Mouse (Mus musculus) left cerebral cortex, postnatal 14 days (tissue): ENCODE data around the gene Ric8a. TPM values are rescaled to one million over a fixed set of nuclear protein-coding genes. Genes with fewer than 3 reads are reported as not detected.
A peak's percentile ranks its signal among the peaks of the same experiment; 100 is the strongest.

ENCODE experiments used
- DNase-seq, 2 experiments: peaks; one replicate each; pipeline ENCODE4 v3.0.0; 2021 to 2022; ENCODE audit warnings: low spot score in 2 of 2, mixed read lengths in 1 of 2
- intact Hi-C: fragments of 180-260 bp; cut with DNase I; formaldehyde crosslinking; loops from one replicate; pipeline ENCODE4 v1.15.1; 2025
- long read RNA-seq, 2 experiments: library from polyadenylated mRNA; stranded (forward); transcript quantifications; one replicate each; pipeline ENCODE4 v2.0.0; 2021
- total RNA-seq, 2 experiments: library from RNA; stranded (reverse); gene quantifications; 2 replicates each; pipeline ENCODE4 v1.2.3; 2021

The Ric8a gene
- 10 to 100 TPM; 77.1 to 81.7 TPM for total RNA-seq
- long read RNA-seq, experiment 1, transcript Ric8a-201 (10 exons, 3,406 nt), result major isoform, 94 of 129 reads
- long read RNA-seq, experiment 1, partial matches to known transcripts, result 11 of 129 reads
- long read RNA-seq, experiment 1, other reads (novel, unspliced or antisense), result 16 of 129 reads
- long read RNA-seq, experiment 2, transcript Ric8a-201 (10 exons, 3,406 nt), result major isoform, 90 of 125 reads
- long read RNA-seq, experiment 2, transcript Ric8a-202 (8 exons, 2,272 nt), result minor isoform, 7 of 125 reads
- long read RNA-seq, experiment 2, partial matches to known transcripts, result 21 of 125 reads
- long read RNA-seq, experiment 2, other reads (novel, unspliced or antisense), result 6 of 125 reads

DNA sequence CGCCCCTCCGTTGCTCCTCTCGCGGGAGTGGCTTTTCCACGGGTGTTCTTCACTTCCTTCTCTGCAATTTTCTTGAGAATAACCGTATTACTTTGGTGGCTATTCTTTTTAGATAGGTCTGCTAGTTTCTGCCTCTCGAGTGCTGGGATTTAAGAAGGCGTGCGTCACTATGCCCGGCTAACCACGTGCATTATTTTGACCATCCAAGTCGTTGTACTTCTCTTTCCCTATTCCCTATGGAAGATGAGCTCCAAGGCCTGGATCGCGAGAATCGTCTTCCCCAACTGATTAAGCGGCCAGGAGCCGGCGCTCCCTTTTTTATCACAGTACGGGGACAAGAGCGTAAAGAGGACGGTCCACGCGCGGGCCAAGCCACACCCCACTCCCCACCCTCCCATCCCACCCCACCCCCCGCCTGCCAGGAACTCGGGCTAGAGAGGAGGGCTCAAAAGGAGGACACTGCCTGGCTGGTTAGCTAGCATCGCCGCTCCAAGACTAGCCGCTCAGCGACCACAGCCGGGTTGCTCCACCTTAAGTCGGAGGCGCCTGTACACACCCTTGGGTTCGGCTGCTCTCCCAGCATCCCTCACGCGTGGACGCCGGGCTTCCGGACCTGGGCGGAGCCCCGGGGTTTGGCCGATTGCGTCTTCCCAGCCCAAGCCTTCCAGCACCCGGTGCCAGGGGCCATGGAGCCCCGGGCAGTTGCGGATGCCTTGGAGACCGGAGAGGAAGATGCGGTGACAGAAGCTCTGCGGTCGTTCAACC lies at the start of gene Ric8a:
Gene Ric8a, plus strand, starts transcription at position 173 of the 765 bp plus-strand sequence.
- DNase-seq, result peak; percentile 78 to 86
- intact Hi-C loops, result loop anchor here (1.0 kb wide), 1 partner anchor 25 kb away; the partner anchor contains the start of gene Sirt3

DNA sequence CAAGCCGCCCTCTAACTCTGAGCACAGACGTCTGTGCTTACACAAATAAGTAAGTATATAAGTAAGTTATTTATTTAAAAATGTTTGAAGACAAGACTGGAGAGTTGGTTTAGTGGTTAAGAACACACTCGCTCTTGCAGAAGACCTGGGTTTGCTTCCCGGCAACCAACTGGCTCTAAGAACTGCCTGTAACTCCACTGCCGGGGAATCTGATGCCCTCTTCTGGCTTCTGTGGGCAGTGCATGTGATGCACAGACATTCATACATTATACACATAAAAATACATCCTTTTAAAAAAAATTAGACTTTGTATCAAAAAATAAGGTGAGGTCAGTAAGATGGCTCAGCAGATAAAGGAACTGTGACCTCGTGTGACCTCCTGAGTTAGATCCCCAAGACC lies 46.3 kb upstream of the Ric8a start:
- no peak for DNase-seq
- intact Hi-C loops, result no loop called here

GRCm38 (mm10) chr7:140811714-140812113 lies 45.0 kb upstream of the Ric8a start:
- intact Hi-C loops, result no loop called here
- DNase-seq, result peak; percentile 27 to 57

GRCm38 (mm10) chr7:140812850-140813249 lies 43.9 kb upstream of the Ric8a start:
- intact Hi-C loops, result no loop called here
- no peak for DNase-seq

DNA sequence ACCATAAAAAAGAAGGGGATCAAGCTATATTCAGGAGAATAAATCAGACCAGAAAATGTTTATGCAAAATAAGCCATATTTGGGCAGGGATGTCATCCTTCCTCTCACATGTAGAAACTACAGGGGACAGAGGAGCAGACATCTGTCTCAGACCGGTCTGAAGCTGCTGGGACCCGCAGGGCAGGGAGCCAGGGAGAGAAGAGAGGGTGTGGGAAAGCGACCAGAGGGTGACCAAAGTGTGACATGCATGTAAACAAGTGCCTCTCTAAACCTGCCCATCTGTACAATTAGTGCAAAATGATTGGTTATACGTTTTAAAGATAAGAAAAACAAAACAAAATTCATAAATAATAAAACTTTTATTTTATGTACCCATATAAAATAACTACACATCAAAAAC lies 36.6 kb upstream of the Ric8a start:
- no peak for DNase-seq
- intact Hi-C loops, result no loop called here

GRCm38 (mm10) chr7:140821305-140821652 lies 35.5 kb upstream of the Ric8a start:
- intact Hi-C loops, result no loop called here

DNA sequence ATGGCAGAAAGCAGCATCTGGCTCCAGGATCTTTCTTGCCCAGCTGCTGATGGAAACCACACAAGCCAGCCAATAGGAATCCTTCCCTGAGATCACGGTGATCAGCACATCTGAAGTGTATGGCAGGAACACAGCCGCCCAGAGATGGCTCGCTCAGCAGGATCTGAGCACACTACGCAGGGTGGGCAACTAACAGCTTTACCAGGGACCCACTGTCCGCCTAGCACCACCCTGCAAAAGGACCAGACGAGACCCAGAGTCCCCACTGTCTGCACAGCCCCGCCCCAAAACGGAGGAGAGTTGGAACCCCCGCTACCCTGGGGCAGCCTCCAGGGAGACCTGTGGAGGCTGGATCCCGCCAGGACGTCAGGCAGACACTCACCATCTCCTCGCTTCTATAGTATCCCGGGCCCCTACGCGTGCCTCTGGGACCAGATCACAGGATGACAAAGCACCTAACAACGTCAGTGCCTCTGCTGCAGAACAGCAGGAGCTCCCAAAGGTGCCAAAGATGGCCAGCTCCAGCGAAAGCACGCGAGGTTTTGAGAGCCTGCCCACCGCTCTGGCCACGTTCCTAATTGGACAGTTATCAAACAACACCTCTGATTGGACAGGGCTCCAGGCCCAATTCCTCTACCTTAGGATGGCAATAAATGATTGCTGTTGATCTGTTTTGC lies 35.0 kb upstream of the Ric8a start, which contains the start of gene Zfp941:
Gene Zfp941, minus strand, starts transcription at position 526 of the 677 bp plus-strand sequence.
- peak; percentile 73 to 84 for DNase-seq
- intact Hi-C loops, result no loop called here

More at GRCm38 (mm10) chr7:140821305-140821652, 35.5 kb upstream of the Ric8a start:
- DNase-seq, result no peak

- intact Hi-C loops, result no loop called here
- DNase-seq, result no peak
Observed at GRCm38 (mm10) chr7:140822731-140823130, 34.0 kb upstream of the Ric8a start.

DNA sequence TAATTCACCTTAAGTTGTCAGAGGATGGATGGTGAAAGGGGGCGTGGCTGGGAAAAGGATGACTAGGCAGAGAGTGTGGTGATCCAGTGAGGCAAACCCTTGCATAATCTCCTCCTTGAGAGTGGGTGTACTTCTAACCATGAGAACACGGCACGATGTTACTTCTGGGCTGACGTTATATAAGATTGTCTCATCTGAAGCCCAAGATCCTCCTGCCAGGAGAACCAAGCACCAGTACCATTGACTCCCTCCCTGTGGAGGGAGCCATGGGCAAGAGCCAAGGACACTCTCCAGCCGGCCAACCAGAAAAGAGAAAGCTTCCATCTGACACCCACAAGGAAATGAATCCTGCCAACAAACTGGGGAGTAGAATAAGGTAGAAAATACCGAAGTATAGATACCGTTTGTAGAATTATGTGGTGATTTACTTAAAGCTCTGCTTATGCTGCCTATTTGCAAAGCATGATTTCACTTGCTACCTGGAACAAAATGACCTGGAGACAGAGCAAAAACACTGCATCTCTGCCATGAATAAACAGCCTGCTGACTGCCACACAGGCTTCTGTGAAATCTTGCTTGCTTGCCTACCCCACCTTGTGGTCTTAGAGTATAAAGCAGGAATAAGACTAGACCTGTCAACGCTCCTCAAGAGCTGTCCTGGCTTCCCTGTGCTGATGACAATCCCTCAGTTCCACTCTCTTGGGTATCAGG lies 28.4 kb upstream of the Ric8a start:
- DNase-seq, result peak; percentile 62 to 91
- intact Hi-C loops, result loop anchor here (5.0 kb wide), 3 partner anchors 641 to 746 kb away; partner anchors contain the start of genes Caly and Sprn

DNA sequence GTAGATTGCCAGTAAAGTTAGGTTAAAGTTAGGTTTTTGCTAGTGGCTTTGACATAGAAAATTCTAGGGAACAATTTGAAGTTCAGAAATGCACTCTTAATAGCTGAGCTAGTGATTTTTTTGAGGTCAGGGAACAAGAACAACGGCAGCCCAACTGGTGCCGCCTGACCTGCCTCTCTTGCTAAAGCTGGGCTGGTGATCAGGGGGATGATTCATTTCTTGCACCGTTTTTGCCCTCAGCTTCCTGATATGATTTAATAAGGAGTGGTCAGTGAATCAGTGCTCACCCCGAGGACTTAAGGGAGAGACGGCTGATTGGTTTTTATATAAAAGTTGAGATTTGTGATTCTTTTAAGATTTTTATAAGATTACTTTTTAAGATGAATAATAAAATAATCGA lies 25.3 kb upstream of the Ric8a start:
- intact Hi-C loops, result no loop called here

DNA sequence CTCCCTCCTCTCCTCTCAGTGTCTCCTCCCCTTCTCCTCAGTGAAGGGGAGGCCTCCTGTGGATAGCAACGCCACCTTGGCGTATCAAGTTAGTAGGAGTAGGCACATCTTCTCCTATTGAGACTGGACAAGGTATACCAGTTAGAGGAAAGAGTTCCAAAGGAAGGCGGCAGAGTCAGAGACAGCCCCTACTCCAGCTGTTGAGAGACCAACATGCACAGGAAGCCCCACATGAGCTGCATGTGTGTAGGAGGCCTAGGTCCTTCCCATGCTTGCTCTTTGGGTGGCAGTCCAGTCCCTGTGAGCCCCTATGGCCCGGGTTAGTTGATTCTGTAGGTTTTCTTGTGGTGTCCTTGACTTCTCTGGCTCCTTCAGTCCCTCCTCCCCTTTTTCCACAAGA lies 23.4 kb upstream of the Ric8a start:
- intact Hi-C loops, result no loop called here
- DNase-seq, result no peak

More for the DNA sequence above, 25.3 kb upstream of the Ric8a start:
- DNase-seq, result no peak

- intact Hi-C loops, result no loop called here
- DNase-seq, result no peak
Observed at GRCm38 (mm10) chr7:140834968-140835757, 21.6 kb upstream of the Ric8a start, which contains the start of gene Urah. Gene Urah (plus strand): TSS chr7:140835018.

GRCm38 (mm10) chr7:140835758-140836087 lies 21.0 kb upstream of the Ric8a start:
- intact Hi-C loops, result no loop called here
- no peak for DNase-seq

DNA sequence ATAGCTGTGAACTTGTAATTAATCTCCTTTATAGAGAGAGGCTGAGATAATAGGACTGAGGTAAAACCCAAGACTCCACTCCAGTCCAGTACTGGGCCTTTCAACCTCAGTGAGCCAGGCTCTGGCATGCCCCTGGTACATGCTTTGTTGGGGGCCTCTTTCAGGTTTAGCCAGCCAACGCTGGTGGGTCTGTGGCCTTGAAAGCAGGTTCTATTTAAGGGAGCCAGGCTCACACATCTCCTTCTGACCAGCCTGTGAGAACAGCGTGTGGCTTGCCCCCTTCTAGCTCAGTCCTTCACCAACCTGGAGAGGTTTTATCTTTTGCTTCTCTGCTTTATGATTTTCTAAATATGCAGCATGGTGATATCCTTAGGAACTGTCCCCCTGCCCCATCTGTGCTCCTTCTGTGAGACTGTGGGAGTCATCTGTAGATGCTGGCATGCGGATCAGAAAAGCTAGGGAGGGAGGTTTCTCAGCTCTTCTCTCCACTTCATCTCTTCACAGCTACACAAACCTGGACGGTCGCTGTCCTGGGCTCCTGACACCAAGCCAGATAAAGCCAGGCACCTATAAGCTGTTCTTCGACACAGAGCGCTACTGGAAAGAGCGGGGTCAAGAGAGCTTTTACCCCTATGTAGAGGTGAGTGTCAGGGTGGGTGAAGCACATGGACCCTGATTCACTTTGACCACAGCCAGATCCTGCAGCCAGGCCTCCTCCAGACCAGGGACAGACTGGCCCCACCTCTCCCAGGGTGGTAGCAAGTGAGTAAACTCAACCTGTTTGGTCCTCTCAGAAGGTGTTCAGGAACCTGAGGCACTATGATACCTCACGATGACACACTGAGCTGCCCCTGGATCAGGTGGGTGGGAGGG lies 20.3 kb upstream of the Ric8a start:
- peak; percentile 35 to 71 for DNase-seq
- intact Hi-C loops, result no loop called here

DNA sequence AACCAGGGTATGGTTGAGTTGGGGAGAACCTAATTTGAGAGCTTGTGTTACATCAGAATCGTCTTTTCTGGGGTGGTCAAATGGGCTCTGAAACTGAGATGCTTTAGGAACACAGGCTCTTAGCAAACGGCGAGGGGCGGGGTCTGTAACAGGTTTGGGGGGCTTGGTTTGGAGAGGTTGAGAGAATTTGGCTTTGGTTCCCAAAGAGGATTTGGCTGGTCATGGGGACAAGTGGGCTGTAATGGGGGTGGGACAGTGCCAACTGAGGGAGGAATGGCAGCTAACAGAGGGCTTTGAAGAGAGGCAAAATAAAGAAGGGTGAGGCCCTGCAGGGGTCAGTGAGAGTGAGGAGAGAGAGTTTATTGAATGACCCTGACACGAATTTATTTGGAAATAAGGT lies 17.2 kb upstream of the Ric8a start:
- intact Hi-C loops, result no loop called here

GRCm38 (mm10) chr7:140840750-140841735 lies 15.7 kb upstream of the Ric8a start:
- intact Hi-C loops, result loop anchor here (10.0 kb wide), 1 partner anchor 334 kb away; the partner anchor contains the start of gene Rnh1
- DNase-seq, result no peak

More for the DNA sequence above, 17.2 kb upstream of the Ric8a start:
- DNase-seq, result no peak
